Mouse (Mus musculus): ENCODE measurements around the gene Slf2. TPM values are rescaled to one million over a fixed set of nuclear protein-coding genes. Genes with fewer than 3 reads are reported as not detected.

The Slf2 gene
- polyA plus RNA-seq, 1 experiment from 2014 or later, result 35.5 TPM

GRCm38 (mm10) chr19:45007425-45008191 lies 76.7 kb downstream of the Slf2 start:
- H3K9ac ChIP-seq (ENCODE audit: low read length), result peak overlapping the region; percentile 85
- peak overlapping the region; percentile 89 for H3K27ac ChIP-seq (ENCODE audit: low read length)
- no peaks in the 10 kb centered on the region for H3K27me3 ChIP-seq (ENCODE audit: control insufficient read depth, insufficient read depth, low read length)
- H3K9me3 ChIP-seq (replicated peaks; ENCODE audit: control insufficient read depth, low read length), result no peaks in the 10 kb centered on the region
- H3K36me3 ChIP-seq (ENCODE audit: control insufficient read depth, insufficient read depth), result peaks cover 25% of the 10 kb centered on the region
- peak overlapping the region; percentile 81 for H3K4me2 ChIP-seq (ENCODE audit: low read depth, low read length)
- peak overlapping the region; percentile 88 for H3K4me3 ChIP-seq (ENCODE audit: low read length)
- peaks cover 24% of the 10 kb centered on the region for H3K4me1 ChIP-seq (ENCODE audit: control insufficient read depth, insufficient read depth, low read length)
- 72% methylated on average over 20 of the region's 20 CpGs for WGBS
- no peak for ATAC-seq (replicated peaks; ENCODE audit: extremely low read depth, insufficient read depth, low FRiP score)

- no peak overlapping the region for H3K4me2 ChIP-seq (ENCODE audit: low read depth, low read length)
- H3K4me1 ChIP-seq (ENCODE audit: control insufficient read depth, insufficient read depth, low read length), result peaks cover 37% of the 10 kb centered on the region
- H3K27ac ChIP-seq (ENCODE audit: low read length), result no peak overlapping the region
- no peak overlapping the region for H3K4me3 ChIP-seq (ENCODE audit: low read length)
- 79% methylated on average over 4 of the region's 4 CpGs for WGBS
- H3K9me3 ChIP-seq (replicated peaks; ENCODE audit: control insufficient read depth, low read length), result no peaks in the 10 kb centered on the region
- no peak overlapping the region for H3K9ac ChIP-seq (ENCODE audit: low read length)
- no peak for ATAC-seq (replicated peaks; ENCODE audit: extremely low read depth, insufficient read depth, low FRiP score)
- H3K27me3 ChIP-seq (ENCODE audit: control insufficient read depth, insufficient read depth, low read length), result no peaks in the 10 kb centered on the region
- peaks cover 15% of the 10 kb centered on the region for H3K36me3 ChIP-seq (ENCODE audit: control insufficient read depth, insufficient read depth)
Measured at GRCm38 (mm10) chr19:45010646-45011045, 79.7 kb downstream of the Slf2 start.

GRCm38 (mm10) chr19:45012219-45012618 lies 81.3 kb downstream of the Slf2 start:
- H3K27me3 ChIP-seq (ENCODE audit: control insufficient read depth, insufficient read depth, low read length), result no peaks in the 10 kb centered on the region
- H3K4me2 ChIP-seq (ENCODE audit: low read depth, low read length), result no peak overlapping the region
- no peak for ATAC-seq (replicated peaks; ENCODE audit: extremely low read depth, insufficient read depth, low FRiP score)
- peaks cover 15% of the 10 kb centered on the region for H3K36me3 ChIP-seq (ENCODE audit: control insufficient read depth, insufficient read depth)
- H3K4me1 ChIP-seq (ENCODE audit: control insufficient read depth, insufficient read depth, low read length), result peaks cover 39% of the 10 kb centered on the region
- H3K27ac ChIP-seq (ENCODE audit: low read length), result no peak overlapping the region
- no peaks in the 10 kb centered on the region for H3K9me3 ChIP-seq (replicated peaks; ENCODE audit: control insufficient read depth, low read length)
- WGBS, result 85% methylated on average over 8 of the region's 8 CpGs
- H3K4me3 ChIP-seq (ENCODE audit: low read length), result no peak overlapping the region
- H3K9ac ChIP-seq (ENCODE audit: low read length), result no peak overlapping the region

GRCm38 (mm10) chr19:45012636-45013035 lies 81.7 kb downstream of the Slf2 start:
- Histone ChIP-seq H3K4me1 (ENCODE audit: control insufficient read depth, insufficient read depth, low read length) (peaks cover 35% of the 10 kb centered on the region), H3K4me2 (ENCODE audit: low read depth, low read length) (no peak overlapping the region), H3K9ac (ENCODE audit: low read length) (peak overlapping the region; percentile 18; the same call in 1 of the 2 replicates), H3K4me3 (ENCODE audit: low read length) (no peak overlapping the region), H3K27ac (ENCODE audit: low read length) (no peak overlapping the region), H3K27me3 (ENCODE audit: control insufficient read depth, insufficient read depth, low read length) (no peaks in the 10 kb centered on the region), H3K9me3 (replicated peaks; ENCODE audit: control insufficient read depth, low read length) (no peaks in the 10 kb centered on the region), H3K36me3 (ENCODE audit: control insufficient read depth, insufficient read depth) (peaks cover 15% of the 10 kb centered on the region)
- no peak for ATAC-seq (replicated peaks; ENCODE audit: extremely low read depth, insufficient read depth, low FRiP score)
- WGBS, result 37% methylated on average over 6 of the region's 6 CpGs

- ATAC-seq (replicated peaks; ENCODE audit: extremely low read depth, insufficient read depth, low FRiP score), result no peak
- WGBS, result 57% methylated on average over 6 of the region's 6 CpGs
- Histone ChIP-seq H3K27me3 (ENCODE audit: control insufficient read depth, insufficient read depth, low read length) (no peaks in the 10 kb centered on the region), H3K4me3 (ENCODE audit: low read length) (no peak overlapping the region), H3K27ac (ENCODE audit: low read length) (peak overlapping the region; percentile 100), H3K9ac (ENCODE audit: low read length) (peak overlapping the region; percentile 95), H3K4me2 (ENCODE audit: low read depth, low read length) (no peak overlapping the region), H3K9me3 (replicated peaks; ENCODE audit: control insufficient read depth, low read length) (no peaks in the 10 kb centered on the region), H3K36me3 (ENCODE audit: control insufficient read depth, insufficient read depth) (peaks cover 15% of the 10 kb centered on the region), H3K4me1 (ENCODE audit: control insufficient read depth, insufficient read depth, low read length) (peaks cover 26% of the 10 kb centered on the region)
Measured at GRCm38 (mm10) chr19:45013581-45014225, 82.8 kb downstream of the Slf2 start.

DNA sequence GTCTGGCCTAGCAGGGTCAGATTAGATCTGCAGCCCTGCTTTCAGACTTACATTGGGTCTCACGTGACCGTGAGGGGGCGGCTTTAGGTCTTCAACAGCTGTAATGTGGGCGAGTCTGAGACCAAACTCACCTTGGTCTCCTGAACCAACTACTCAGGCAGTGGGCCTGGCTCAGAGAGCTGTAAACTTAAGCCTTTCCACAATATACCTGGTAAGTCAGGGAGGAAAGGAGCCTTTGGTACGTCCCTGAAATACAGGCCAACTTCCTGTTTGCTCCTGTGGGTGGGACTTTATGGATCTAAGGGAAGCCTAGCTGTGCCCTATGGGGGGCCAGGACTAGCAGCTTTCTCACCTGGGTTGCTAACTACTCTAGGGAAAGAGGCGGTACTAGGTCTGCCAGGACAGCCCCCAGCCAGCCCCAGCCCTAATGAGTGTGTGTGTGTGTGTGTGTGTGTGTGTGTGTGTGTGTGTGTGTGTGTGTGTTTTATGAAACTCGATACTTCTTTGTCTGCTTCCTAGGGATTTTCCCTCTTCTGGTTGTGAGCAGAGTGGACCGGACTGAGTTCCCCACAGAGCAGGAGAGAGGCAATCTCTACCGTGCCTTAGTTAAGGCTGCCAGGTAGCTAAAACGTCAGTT lies 83.5 kb downstream of the Slf2 start, which contains the start of gene Lzts2:
Lzts2 (plus strand) TSS at position 80 of the 637 bp plus-strand sequence.
- peak within 1 kb of the TSS; percentile 79 for H3K4me3 ChIP-seq (ENCODE audit: low read length)
- ATAC-seq (replicated peaks; ENCODE audit: extremely low read depth, insufficient read depth, low FRiP score), result no peak
- peaks cover 15% of the 10 kb centered on the region for H3K36me3 ChIP-seq (ENCODE audit: control insufficient read depth, insufficient read depth)
- no peaks in the 10 kb centered on the region for H3K9me3 ChIP-seq (replicated peaks; ENCODE audit: control insufficient read depth, low read length)
- peak within 1 kb of the TSS; percentile 95 for H3K9ac ChIP-seq (ENCODE audit: low read length)
- peaks cover 33% of the 10 kb centered on the region for H3K4me1 ChIP-seq (ENCODE audit: control insufficient read depth, insufficient read depth, low read length)
- peak within 1 kb of the TSS; percentile 96 for H3K4me2 ChIP-seq (ENCODE audit: low read depth, low read length)
- H3K27me3 ChIP-seq (ENCODE audit: control insufficient read depth, insufficient read depth, low read length), result no peaks in the 10 kb centered on the region
- WGBS, result 10% methylated on average over 10 of the region's 10 CpGs
- peak within 1 kb of the TSS; percentile 100 for H3K27ac ChIP-seq (ENCODE audit: low read length)

DNA sequence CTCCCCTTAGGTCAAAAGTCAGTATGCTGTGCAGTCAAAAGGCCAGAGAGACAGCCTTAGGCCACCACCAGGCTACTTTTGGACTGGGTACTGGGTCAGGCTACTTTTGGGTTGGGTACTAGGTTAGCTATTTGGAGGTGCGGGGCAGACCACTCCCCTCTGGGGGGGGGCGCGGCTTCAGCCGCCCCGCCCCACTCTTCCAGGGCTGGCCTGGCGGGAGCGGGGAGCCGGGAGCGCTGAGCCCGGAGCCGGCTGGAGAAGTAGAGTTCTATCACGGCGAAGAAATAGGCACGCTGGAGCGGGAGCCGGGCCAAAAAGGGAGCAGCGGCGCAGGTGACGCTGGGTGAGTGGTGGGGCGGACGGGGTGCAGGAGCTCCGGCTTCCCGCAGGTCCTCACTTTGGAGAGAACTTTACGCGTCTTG lies 84.0 kb downstream of the Slf2 start:
- no peaks in the 10 kb centered on the region for H3K27me3 ChIP-seq (ENCODE audit: control insufficient read depth, insufficient read depth, low read length)
- H3K4me2 ChIP-seq (ENCODE audit: low read depth, low read length), result peak overlapping the region; percentile 96
- WGBS, result under 1% methylated on average over 24 of the region's 25 CpGs
- no peaks in the 10 kb centered on the region for H3K9me3 ChIP-seq (replicated peaks; ENCODE audit: control insufficient read depth, low read length)
- peaks cover 12% of the 10 kb centered on the region for H3K36me3 ChIP-seq (ENCODE audit: control insufficient read depth, insufficient read depth)
- peak overlapping the region; percentile 79 for H3K4me3 ChIP-seq (ENCODE audit: low read length)
- peaks cover 38% of the 10 kb centered on the region for H3K4me1 ChIP-seq (ENCODE audit: control insufficient read depth, insufficient read depth, low read length)
- peak; percentile 7; the same call in 1 of the 2 replicates for ATAC-seq (replicated peaks; ENCODE audit: extremely low read depth, insufficient read depth, low FRiP score)
- peak overlapping the region; percentile 95 for H3K9ac ChIP-seq (ENCODE audit: low read length)
- peak overlapping the region; percentile 100 for H3K27ac ChIP-seq (ENCODE audit: low read length)

GRCm38 (mm10) chr19:45015518-45016281 lies 84.7 kb downstream of the Slf2 start:
- H3K9me3 ChIP-seq (replicated peaks; ENCODE audit: control insufficient read depth, low read length), result no peaks in the 10 kb centered on the region
- no peaks in the 10 kb centered on the region for H3K27me3 ChIP-seq (ENCODE audit: control insufficient read depth, insufficient read depth, low read length)
- H3K4me2 ChIP-seq (ENCODE audit: low read depth, low read length), result peak overlapping the region; percentile 96
- no peak; the same call in 1 of the 2 replicates for ATAC-seq (replicated peaks; ENCODE audit: extremely low read depth, insufficient read depth, low FRiP score)
- H3K4me1 ChIP-seq (ENCODE audit: control insufficient read depth, insufficient read depth, low read length), result peaks cover 45% of the 10 kb centered on the region
- peak overlapping the region; percentile 95 for H3K9ac ChIP-seq (ENCODE audit: low read length)
- under 1% methylated on average over 34 of the region's 34 CpGs for WGBS
- H3K36me3 ChIP-seq (ENCODE audit: control insufficient read depth, insufficient read depth), result peaks cover 5% of the 10 kb centered on the region
- peak overlapping the region; percentile 79 for H3K4me3 ChIP-seq (ENCODE audit: low read length)
- peak overlapping the region; percentile 100 for H3K27ac ChIP-seq (ENCODE audit: low read length)
